Mouse (Mus musculus): Measurements from ENCODE around the gene Pcnx.
A peak's percentile ranks its signal among the peaks of the same experiment; 100 is the strongest.

The Pcnx gene

DNA sequence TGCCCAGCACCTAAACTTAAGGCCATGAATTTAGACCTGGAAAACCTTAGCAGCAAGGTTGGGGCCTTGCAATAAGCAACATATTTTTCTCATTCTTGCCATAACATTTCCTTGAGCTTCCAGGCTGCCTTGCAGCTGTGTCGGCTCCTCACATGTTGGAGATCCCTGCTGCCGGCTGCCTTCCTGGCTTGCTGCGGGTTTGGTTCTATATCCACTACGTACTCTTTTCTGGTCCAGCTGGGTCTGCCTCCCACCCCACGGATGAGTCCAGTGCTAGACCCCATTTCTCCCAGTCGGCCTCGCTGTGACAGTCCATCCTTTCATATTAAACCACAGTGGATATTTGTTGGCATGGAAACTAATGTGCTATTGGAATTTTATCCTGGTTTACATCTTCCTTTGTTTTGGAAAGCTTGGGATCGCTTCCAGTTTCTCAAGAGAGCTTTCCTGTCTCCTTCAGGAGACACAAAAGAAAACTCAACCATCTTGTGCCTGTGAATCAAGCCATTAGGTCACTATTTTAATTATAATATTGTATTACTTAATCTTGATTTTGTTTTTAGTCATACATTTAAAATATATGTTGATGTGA is 1.7 kb upstream of the Pcnx start:
- Histone ChIP-seq H3K4me1 (replicated peaks; ENCODE audit: low read depth, low read length) (peaks cover 24% of the 10 kb centered on the region), H3K36me3 (ENCODE audit: insufficient read depth, low read length) (no peaks in the 10 kb centered on the region), H3K4me3 (replicated peaks; ENCODE audit: low read length) (no peak overlapping the region), H3K9me3 (ENCODE audit: low read length) (no peaks in the 10 kb centered on the region), H3K27me3 (ENCODE audit: insufficient read depth, low read length) (peaks cover 61% of the 10 kb centered on the region)
- TF ChIP-seq POU5F1 (IDR thresholded peaks at IDR 0.05; ENCODE audit: borderline replicate concordance, low read length) (no peak), NANOG (IDR thresholded peaks at IDR 0.05; ENCODE audit: borderline replicate concordance, low read length) (no peak), CTCF (conservative IDR thresholded peaks at IDR 0.05; ENCODE audit: low read length) (no peak)

DNA sequence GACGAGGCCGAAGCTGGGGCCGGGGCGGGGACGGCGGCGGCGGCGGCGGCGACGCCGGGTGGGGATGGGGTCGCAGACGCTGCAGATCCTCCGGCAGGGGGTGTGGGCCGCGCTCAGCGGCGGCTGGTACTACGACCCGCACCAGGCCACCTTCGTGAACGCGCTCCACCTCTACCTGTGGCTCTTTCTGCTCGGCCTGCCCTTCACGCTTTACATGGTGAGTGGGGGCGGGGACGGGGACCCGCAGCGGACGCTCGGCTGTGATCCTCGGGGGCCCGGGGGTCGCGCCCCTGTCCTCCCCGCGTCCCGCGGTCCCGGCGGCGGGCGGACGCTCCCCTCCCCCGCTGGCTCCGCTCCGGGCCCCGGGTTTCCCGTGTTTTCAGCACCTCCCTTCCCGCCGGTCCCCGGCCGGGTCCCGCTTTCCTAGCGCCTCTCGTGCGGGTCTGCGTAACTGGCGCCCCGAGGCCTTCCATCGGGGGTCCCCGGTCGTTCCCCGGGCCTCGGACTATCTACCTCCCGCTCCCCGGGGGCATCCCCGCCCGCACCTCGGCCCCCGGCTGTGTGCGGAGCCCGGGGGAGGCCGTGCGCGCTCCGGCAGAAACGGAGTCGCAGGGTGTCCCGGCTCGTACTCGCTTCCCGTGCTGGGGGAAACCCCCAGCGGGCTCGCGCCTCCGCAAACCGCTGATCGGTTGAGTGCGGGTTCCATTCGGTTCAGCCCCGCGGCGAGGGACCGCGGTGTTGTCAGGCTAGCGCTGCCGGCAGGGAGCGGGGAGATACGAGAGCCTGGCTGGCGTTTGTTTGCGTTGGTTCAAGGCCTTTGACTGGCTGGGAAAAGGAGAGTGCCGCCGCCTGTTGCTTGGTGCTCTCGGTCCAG is 722 bp downstream of the Pcnx start:
- Histone ChIP-seq H3K9me3 (ENCODE audit: low read length) (no peaks in the 10 kb centered on the region), H3K4me1 (replicated peaks; ENCODE audit: low read depth, low read length) (peaks cover 24% of the 10 kb centered on the region), H3K36me3 (ENCODE audit: insufficient read depth, low read length) (no peaks in the 10 kb centered on the region), H3K27me3 (ENCODE audit: insufficient read depth, low read length) (peaks cover 55% of the 10 kb centered on the region), H3K4me3 (replicated peaks; ENCODE audit: low read length) (peak overlapping the region; percentile 94)
- no peak for TF ChIP-seq CTCF (conservative IDR thresholded peaks at IDR 0.05; ENCODE audit: low read length)
- TF ChIP-seq POU5F1 (IDR thresholded peaks at IDR 0.05; ENCODE audit: borderline replicate concordance, low read length), result no peak
- no peak for TF ChIP-seq NANOG (IDR thresholded peaks at IDR 0.05; ENCODE audit: borderline replicate concordance, low read length)

DNA sequence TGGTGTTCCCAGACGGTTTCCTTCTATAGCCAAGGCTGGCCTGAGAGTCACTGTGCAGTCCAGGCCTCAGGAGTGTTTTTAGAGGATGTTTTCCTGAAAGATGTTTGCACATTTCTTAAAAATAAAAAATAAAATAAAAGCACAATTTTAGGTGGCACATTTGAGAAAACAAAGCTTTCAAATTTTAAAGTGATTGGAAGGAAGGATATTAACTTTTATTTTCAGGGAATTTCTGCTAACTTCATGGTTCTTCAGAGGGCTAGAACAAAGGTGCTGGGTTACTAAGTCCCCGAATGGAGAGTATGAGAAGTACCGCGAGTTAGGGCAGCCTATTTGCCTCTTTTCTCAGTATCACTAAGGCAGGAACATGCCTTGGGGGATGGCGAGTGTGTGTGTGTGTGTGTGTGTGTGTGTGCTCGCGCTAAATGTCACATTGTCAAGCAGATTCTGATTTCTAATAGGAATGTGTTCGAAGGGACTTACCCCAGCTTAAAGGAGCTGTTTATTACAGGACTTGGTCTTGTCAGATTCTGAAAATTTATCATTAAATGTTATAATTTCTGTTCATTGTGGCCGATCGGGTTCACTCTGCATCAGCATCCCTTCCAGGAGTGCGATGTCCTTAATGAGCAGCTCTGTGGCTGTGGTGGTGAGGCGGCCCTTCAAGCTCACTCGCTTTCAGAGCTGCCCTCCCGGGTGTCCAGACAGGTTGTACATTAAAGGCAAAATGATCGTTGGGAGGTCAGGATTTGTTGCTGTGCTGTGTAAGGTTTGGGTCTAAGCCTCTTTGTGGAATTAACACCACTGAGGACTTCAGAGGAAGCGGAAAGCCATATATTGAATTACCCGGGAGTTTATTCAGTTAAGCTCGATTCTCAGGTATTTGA is 1.6 kb downstream of the Pcnx start:
- Histone ChIP-seq H3K27me3 (ENCODE audit: insufficient read depth, low read length) (peaks cover 51% of the 10 kb centered on the region), H3K9me3 (ENCODE audit: low read length) (no peaks in the 10 kb centered on the region), H3K4me1 (replicated peaks; ENCODE audit: low read depth, low read length) (peaks cover 24% of the 10 kb centered on the region), H3K36me3 (ENCODE audit: insufficient read depth, low read length) (no peaks in the 10 kb centered on the region), H3K4me3 (replicated peaks; ENCODE audit: low read length) (peak overlapping the region; percentile 94)
- TF ChIP-seq NANOG (IDR thresholded peaks at IDR 0.05; ENCODE audit: borderline replicate concordance, low read length) (no peak), POU5F1 (IDR thresholded peaks at IDR 0.05; ENCODE audit: borderline replicate concordance, low read length) (no peak), CTCF (conservative IDR thresholded peaks at IDR 0.05; ENCODE audit: low read length) (no peak)

DNA sequence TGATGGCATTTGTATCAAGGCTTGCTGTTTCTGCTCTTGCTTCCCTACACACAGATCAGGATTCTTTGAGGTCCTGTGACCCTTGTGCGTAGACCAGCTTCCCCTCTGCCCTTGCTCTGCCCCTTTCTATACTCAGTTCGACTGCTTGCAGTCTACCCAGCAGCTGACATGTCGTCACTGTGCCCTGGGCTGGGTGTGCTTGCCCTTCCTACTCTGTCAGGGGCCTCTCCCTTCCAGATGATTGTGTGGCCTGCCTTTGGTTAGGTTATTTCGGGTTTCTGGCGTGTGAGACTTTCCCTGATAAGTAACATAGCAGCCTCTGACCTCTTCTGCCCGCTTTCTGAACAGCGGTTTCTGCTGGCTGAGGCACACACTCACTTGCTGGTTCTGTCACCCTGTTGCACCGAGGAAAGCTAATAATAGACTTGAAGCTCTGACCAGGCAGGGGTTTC is 2.6 kb downstream of the Pcnx start:
- TF ChIP-seq NANOG (IDR thresholded peaks at IDR 0.05; ENCODE audit: borderline replicate concordance, low read length) (no peak), CTCF (conservative IDR thresholded peaks at IDR 0.05; ENCODE audit: low read length) (no peak)

DNA sequence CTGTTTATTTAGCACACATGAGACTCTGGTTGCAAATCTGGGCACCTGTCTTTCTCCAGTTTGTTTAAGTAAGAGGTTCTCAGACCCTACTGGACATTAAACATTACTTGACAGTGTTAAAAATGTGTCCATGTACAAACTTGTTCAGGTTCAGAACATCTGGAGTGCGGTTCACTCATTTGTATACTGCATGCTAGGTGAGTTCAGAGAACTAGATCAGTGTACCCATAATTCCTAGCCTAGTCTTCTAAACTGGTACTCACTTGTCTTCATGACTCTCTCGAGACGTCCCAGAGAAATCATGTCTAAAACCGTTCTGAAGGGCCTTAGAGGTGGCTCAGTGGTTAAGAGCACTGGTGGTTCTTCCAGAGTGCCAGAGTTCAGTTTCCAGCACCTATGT is 4.1 kb downstream of the Pcnx start:
- peaks cover 28% of the 10 kb centered on the region for H3K27me3 ChIP-seq (ENCODE audit: insufficient read depth, low read length)
- no peaks in the 10 kb centered on the region for H3K9me3 ChIP-seq (ENCODE audit: low read length)
- no peak for TF ChIP-seq CTCF (conservative IDR thresholded peaks at IDR 0.05; ENCODE audit: low read length)
- TF ChIP-seq NANOG (IDR thresholded peaks at IDR 0.05; ENCODE audit: borderline replicate concordance, low read length), result no peak
- TF ChIP-seq POU5F1 (IDR thresholded peaks at IDR 0.05; ENCODE audit: borderline replicate concordance, low read length), result no peak
- H3K4me1 ChIP-seq (replicated peaks; ENCODE audit: low read depth, low read length), result peaks cover 24% of the 10 kb centered on the region
- H3K4me3 ChIP-seq (replicated peaks; ENCODE audit: low read length), result no peak overlapping the region
- H3K36me3 ChIP-seq (ENCODE audit: insufficient read depth, low read length), result no peaks in the 10 kb centered on the region

More for the DNA sequence above, 2.6 kb downstream of the Pcnx start:
- no peaks in the 10 kb centered on the region for H3K36me3 ChIP-seq (ENCODE audit: insufficient read depth, low read length)
- peaks cover 41% of the 10 kb centered on the region for H3K27me3 ChIP-seq (ENCODE audit: insufficient read depth, low read length)
- no peak overlapping the region for H3K4me3 ChIP-seq (replicated peaks; ENCODE audit: low read length)
- no peaks in the 10 kb centered on the region for H3K9me3 ChIP-seq (ENCODE audit: low read length)
- peaks cover 24% of the 10 kb centered on the region for H3K4me1 ChIP-seq (replicated peaks; ENCODE audit: low read depth, low read length)

DNA sequence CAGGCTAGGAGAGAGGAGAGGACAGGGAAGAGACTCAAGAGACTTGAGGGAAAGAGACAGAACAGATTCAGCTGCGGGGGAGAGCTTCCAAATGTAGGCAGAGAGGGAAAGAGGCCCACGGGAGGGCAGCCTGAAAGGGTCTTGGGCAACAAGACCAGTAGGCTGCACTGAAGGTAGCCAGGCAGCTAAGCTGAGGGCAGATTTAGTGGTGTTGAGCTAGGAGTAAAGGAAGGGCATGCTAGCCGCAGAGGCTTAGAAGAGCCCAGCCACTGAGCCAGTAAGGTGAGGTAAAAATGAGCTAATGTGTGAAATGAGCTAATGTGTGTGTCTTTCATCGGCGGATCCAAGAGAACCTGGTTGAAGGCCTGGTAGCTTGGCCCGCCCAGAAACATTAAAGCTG is 5.4 kb downstream of the Pcnx start:
- Histone ChIP-seq H3K27me3 (ENCODE audit: insufficient read depth, low read length) (peaks cover 23% of the 10 kb centered on the region), H3K4me3 (replicated peaks; ENCODE audit: low read length) (no peak overlapping the region), H3K9me3 (ENCODE audit: low read length) (no peaks in the 10 kb centered on the region), H3K4me1 (replicated peaks; ENCODE audit: low read depth, low read length) (peaks cover 19% of the 10 kb centered on the region), H3K36me3 (ENCODE audit: insufficient read depth, low read length) (no peaks in the 10 kb centered on the region)
- no peak for TF ChIP-seq POU5F1 (IDR thresholded peaks at IDR 0.05; ENCODE audit: borderline replicate concordance, low read length)
- TF ChIP-seq CTCF (conservative IDR thresholded peaks at IDR 0.05; ENCODE audit: low read length), result no peak
- no peak for TF ChIP-seq NANOG (IDR thresholded peaks at IDR 0.05; ENCODE audit: borderline replicate concordance, low read length)

DNA sequence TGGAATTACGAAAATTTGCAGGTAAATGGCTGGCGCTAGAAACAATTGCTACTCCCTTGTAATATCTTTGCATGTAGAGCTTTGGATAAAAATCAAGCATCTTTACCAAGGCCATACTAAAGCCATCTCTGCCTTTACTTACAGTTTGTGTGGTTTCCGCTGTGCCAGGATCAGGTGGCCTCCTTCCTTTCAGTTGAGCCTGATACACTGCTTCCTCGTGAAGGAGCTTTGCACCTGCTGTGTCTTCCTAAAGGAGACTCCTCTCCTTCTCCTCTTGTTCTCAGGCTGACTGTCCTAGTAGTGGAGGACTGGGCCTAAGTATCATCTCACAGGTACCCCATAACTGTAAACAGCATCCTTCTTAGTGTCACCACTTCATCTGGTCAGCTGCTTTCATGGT is 7.5 kb downstream of the Pcnx start:
- H3K9me3 ChIP-seq (ENCODE audit: low read length), result no peaks in the 10 kb centered on the region
- peaks cover 5% of the 10 kb centered on the region for H3K4me1 ChIP-seq (replicated peaks; ENCODE audit: low read depth, low read length)
- H3K36me3 ChIP-seq (ENCODE audit: insufficient read depth, low read length), result no peaks in the 10 kb centered on the region
- H3K4me3 ChIP-seq (replicated peaks; ENCODE audit: low read length), result no peak overlapping the region
- peaks cover 7% of the 10 kb centered on the region for H3K27me3 ChIP-seq (ENCODE audit: insufficient read depth, low read length)
- no peak for TF ChIP-seq NANOG (IDR thresholded peaks at IDR 0.05; ENCODE audit: borderline replicate concordance, low read length)
- no peak for TF ChIP-seq POU5F1 (IDR thresholded peaks at IDR 0.05; ENCODE audit: borderline replicate concordance, low read length)
- TF ChIP-seq CTCF (conservative IDR thresholded peaks at IDR 0.05; ENCODE audit: low read length), result no peak
